Mouse (Mus musculus): ENCODE data around the gene Usf3.

Gene Usf3

DNA sequence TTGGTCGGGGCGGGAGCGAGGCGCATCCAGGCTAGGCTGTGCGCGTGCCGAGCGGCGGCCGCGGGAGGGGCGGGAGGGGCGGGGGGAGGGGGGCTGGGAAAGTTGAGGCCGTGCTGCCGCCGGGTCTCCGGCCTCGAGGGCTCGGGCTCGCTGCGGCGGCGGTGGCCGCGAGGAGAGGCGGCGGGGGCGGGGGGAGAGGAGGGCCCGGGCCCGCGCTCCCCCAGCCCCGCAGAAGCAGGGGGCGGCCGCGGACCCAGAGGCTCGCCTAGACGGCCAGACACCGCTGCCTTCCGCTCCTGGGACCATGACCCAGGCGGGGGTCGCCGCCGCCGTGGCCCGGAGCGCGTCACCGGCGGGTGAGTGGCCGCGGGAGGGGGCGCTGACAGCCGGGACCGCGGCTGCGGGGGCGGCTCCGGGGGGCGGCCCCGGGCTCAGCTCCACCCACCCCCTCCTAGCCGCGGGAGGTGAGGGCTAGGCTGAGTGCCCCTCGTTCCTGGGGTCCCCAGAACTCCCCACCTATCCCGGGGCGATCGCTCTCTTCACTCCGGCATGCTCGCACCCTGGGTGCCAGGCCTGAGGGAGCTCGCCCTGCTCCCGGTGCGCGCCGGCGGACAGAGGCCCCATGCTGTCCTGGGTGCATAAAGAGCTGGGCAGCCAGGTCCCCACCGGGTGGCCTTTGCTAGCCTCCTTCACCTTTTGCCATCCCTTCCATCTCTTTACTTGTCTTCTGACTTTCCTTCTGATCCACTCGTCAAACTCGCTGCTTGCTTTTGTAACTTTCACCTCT is at the start of gene Usf3:
Gene Usf3 (plus strand): TSS at position 92 of the 787 bp plus-strand sequence.
- DNase-seq (ENCODE audit: low spot score in 2 of 2): peak; percentile 23 to 26

GRCm38 (mm10) chr16:44123786-44124185 is 49.3 kb upstream of the Usf3 start:
- no peak for DNase-seq (ENCODE audit: low spot score in 2 of 2)

- no peak for DNase-seq (ENCODE audit: low spot score in 2 of 2)
Observed at GRCm38 (mm10) chr16:44124713-44125112, 48.3 kb upstream of the Usf3 start.

GRCm38 (mm10) chr16:44125436-44125835 is 47.6 kb upstream of the Usf3 start:
- no peak for DNase-seq (ENCODE audit: low spot score in 2 of 2)

GRCm38 (mm10) chr16:44126437-44126836 is 46.6 kb upstream of the Usf3 start:
- no peak for DNase-seq (ENCODE audit: low spot score in 2 of 2)

DNA sequence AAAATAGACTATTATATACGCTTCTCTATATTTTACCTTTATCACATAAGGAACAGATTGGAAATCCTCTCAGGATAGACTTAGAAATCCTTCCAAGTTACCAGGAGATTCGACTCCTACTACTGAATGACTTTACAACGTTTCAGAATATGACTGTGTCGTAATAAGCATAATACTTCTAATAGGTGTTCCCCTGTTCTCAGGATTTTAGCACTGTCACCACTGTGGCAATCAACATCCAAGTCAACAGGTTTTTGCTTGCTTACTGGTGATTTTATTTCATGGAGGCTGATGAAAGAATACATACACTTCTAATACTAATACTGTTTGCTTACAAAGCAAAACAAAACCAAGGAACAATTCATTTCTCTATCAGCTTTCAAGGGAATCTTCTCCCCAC is 40.7 kb upstream of the Usf3 start:
- no peak for DNase-seq (ENCODE audit: low spot score in 2 of 2)

GRCm38 (mm10) chr16:44133187-44133586 is 39.9 kb upstream of the Usf3 start:
- no peak for DNase-seq (ENCODE audit: low spot score in 2 of 2)

- no peak for DNase-seq (ENCODE audit: low spot score in 2 of 2)
Observed at GRCm38 (mm10) chr16:44136511-44137021, 36.5 kb upstream of the Usf3 start.

DNA sequence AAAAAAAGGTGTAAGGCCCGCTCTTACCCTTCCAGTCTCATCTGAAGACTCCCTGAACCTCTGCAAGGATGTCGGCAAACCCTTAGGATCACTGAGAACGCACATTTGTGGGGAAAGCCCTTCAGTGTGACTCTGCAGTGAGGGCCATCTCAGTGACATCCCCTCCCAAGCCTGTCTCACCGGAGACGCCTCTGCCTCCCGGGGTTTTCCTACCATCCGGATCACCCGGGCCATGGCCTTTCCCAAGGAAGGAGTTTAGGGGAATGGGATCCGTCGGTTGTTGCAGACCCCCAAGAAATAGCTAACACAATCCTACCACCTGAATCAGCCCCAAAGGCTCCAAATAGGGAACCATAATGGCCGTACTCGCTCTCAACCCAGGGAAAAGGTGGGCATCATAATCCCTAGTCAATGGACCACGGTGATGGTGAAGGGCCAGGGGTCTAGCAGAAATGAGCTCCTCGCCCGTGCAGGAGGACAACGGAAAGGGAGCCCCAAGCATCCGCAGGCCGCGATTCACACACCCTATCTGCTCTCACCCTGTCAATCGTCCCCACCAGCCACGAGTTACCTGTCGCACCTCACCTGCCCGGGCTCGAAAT is 34.6 kb upstream of the Usf3 start:
- DNase-seq (ENCODE audit: low spot score in 2 of 2): no peak

- DNase-seq (ENCODE audit: low spot score in 2 of 2): peak; percentile 82 to 90
Observed at GRCm38 (mm10) chr16:44138979-44139535, 34.0 kb upstream of the Usf3 start.

DNA sequence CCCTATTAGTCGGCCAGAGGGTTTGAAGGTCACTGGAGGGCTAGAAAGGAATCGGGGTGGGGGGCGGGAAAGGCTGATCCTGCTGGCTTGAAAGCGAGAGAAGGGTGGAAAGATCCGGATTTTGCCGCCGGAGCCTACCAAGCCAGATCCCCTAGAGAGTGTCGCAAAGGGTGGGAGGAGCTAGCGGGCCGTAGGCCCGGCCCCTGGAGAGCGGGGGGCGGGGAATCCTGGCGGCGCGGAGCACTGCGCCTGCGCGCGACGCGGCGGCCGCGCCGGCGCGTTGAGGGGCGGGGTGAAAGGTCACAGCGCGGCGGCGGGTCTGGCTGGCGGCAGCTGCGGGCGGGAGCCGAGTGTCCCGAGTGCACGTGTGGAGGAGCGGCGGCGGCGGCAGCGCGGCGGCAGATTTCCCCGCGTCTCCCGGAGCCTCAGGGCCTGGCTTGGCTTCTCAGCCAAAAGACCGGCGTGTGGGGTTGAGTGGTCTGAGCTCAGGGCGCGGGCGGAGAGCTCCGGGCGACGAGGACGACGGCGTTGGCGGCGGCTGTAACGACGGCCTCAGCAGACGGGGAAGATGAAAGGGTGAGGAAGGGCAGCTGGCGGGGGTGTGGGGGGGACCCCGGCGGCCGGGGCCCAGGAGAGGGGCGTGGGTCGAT is 33.4 kb upstream of the Usf3 start, which contains the start of the genes Atp6v1a and Naa50:
Gene Atp6v1a (minus strand): TSS at position 170 of the 650 bp plus-strand sequence.
Gene Naa50 (plus strand): TSS at position 295 of the 650 bp plus-strand sequence.
- DNase-seq (ENCODE audit: low spot score in 2 of 2): peak; percentile 83 to 86

DNA sequence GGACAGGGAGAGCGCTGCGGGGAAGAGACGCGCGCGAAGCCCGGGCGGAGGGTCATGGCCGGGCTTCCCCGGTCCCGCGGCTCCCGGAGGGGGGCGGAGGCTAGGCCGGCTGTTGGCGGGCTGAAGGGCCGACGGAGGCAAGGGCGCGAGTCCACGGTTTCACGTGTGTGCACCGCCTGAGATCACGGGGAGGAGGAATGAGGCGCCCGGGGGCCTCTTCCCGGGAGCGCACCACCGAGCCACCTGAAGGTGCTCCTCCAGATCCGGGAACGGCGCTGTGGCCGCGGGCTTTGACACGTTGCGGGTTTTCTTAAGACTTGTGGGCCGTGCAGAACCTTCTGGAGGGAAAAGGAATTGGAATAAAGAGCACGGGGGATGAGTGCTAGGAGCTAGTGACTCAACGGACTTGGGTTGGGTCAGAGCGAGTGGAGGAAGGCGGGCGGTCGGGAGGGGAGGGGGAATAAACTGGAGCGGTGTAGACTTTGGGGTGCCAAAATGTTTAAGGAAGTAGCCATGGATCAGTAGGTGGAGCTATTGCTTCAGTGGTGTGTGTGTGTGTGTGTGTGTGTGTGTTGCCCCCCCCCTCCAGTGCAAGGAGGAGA is 32.8 kb upstream of the Usf3 start:
- DNase-seq (ENCODE audit: low spot score in 2 of 2): peak; percentile 62 to 71

- peak in 1 of 2 experiments; percentile 48 for DNase-seq (ENCODE audit: low spot score in 2 of 2)
Observed at GRCm38 (mm10) chr16:44141483-44141882, 31.6 kb upstream of the Usf3 start.

GRCm38 (mm10) chr16:44149002-44149767 is 23.9 kb upstream of the Usf3 start:
- no peak for DNase-seq (ENCODE audit: low spot score in 2 of 2)

GRCm38 (mm10) chr16:44154497-44155057 is 18.5 kb upstream of the Usf3 start:
- DNase-seq (ENCODE audit: low spot score in 2 of 2): no peak

- DNase-seq (ENCODE audit: low spot score in 2 of 2): no peak
Observed at GRCm38 (mm10) chr16:44159325-44159724, 13.7 kb upstream of the Usf3 start.

- no peak for DNase-seq (ENCODE audit: low spot score in 2 of 2)
Observed at GRCm38 (mm10) chr16:44163831-44164230, 9.2 kb upstream of the Usf3 start.

- DNase-seq (ENCODE audit: low spot score in 2 of 2): no peak
Observed at GRCm38 (mm10) chr16:44165182-44165581, 7.9 kb upstream of the Usf3 start.

GRCm38 (mm10) chr16:44168990-44169389 is 4.1 kb upstream of the Usf3 start:
- no peak for DNase-seq (ENCODE audit: low spot score in 2 of 2)

Measured in right cerebral cortex, postnatal 36 days (tissue).